In the genomic region with DNA sequence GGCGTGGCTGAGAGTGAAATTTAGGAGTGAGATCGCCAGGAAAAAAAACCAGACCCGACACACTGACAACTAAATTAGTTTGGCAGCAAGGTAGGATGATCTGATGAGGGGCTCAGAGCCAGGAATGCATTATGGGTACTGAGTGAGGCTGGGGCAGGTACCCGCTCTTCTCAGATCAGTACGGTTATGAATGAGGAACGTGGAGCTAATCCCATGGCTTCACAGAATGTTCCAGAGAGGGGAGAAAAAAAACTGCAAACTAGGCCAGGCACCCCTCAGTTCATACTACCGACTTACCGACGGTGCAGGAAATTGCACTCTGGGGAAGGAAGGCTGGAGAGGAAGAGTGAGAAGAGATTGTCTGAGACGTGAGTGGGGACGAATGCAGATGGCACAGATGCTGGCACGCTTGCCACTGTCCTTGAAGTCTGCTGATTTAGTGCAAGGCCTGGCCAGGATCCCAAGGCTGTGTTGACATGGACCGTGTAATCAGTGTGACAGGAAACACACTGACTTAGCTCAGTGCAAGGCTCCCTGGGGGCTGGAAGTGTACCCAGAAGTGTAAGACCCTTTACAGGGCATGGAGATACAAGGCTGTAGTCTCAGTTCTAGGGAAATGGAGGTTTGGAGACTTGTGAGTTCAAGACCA, we compare ENCODE assay signal across 8 mouse cellular contexts.
A peak's percentile ranks its signal among the peaks of the same experiment; 100 is the strongest.
DNase-seq lines count a peak whose midpoint lies in the region; ATAC-seq lines count a peak whose summit lies in the region.

No protein-coding gene starts in this region.

- peak; percentile 66; the same call in 1 of the 2 replicates for ATAC-seq in heart, embryonic 12.5 days (ENCODE audit: insufficient number of reproducible peaks, low FRiP score)

- no peak overlapping the region for H3K4me2 ChIP-seq in heart, embryonic 12.5 days

- H3K4me3 ChIP-seq in heart, embryonic 10.5 days = no peak overlapping the region
- H3K4me3 ChIP-seq in heart, embryonic 12.5 days = no peak overlapping the region

- H3K36me3 ChIP-seq in heart, embryonic 10.5 days = no peaks in the 10 kb centered on the region
- H3K36me3 ChIP-seq in heart, embryonic 12.5 days = no peaks in the 10 kb centered on the region

- no peaks in the 10 kb centered on the region for H3K27me3 ChIP-seq in heart, embryonic 10.5 days (ENCODE audit: insufficient read depth, poor library complexity, severe bottlenecking)
- 0 out of 2 replicates have a peak, but pooled peaks cover 4% of the 10 kb centered on the region for H3K27me3 ChIP-seq in heart, embryonic 12.5 days (replicated peaks)

- 60% methylated on average over 13 of the region's 13 CpGs for WGBS in heart, embryonic 10.5 days
- 48% methylated on average over 13 of the region's 13 CpGs for WGBS in heart, embryonic 12.5 days

- peak; percentile 41 to 64 for DNase-seq in heart, adult 9 months (ENCODE audit: low spot score in 2 of 2)
- no peak for DNase-seq in heart, embryonic 10.5 days (ENCODE audit: low spot score)
- peak; percentile 87 for DNase-seq in adrenal gland, adult 8-10 months
- peak; percentile 76 for DNase-seq in lung, postnatal 10 days
- no peak for DNase-seq in thymus, postnatal 10 days (ENCODE audit: low spot score in 2 of 2)
- DNase-seq in left cerebral cortex, adult 9 months (ENCODE audit: low spot score in 2 of 2) = no peak
- no peak for DNase-seq in frontal cortex, adult 2 months (ENCODE audit: extremely low spot score in 1 of 2, low spot score in 1 of 2)

- no peak overlapping the region for H3K27ac ChIP-seq in heart, embryonic 10.5 days
- H3K27ac ChIP-seq in heart, embryonic 12.5 days (ENCODE audit: poor library complexity, severe bottlenecking) = peak overlapping the region; percentile 11; the same call in 1 of the 2 replicates

- H3K9ac ChIP-seq in heart, embryonic 12.5 days = no peak overlapping the region

- no peaks in the 10 kb centered on the region for H3K9me3 ChIP-seq in heart, embryonic 10.5 days
- H3K9me3 ChIP-seq in heart, embryonic 12.5 days (replicated peaks) = no peaks in the 10 kb centered on the region

- H3K4me1 ChIP-seq in heart, embryonic 10.5 days = peaks cover 13% of the 10 kb centered on the region
- H3K4me1 ChIP-seq in heart, embryonic 12.5 days (replicated peaks) = peaks cover 36% of the 10 kb centered on the region

Comparison
In these comparisons a context has a peak if more than half of its experiments do, and no peak if none do; other contexts are left out.
1. DNase-seq: peak in heart, adult 9 months (2 of 2), adrenal gland, adult 8-10 months (single experiment) and lung, postnatal 10 days (single experiment); none in heart, embryonic 10.5 days (single experiment), thymus, postnatal 10 days (0 of 2), left cerebral cortex, adult 9 months (0 of 2) and frontal cortex, adult 2 months (0 of 2).